Mouse (Mus musculus): ENCODE results near the gene Gp1ba. TPM values are rescaled to one million over a fixed set of nuclear protein-coding genes. Genes with fewer than 3 reads are reported as not detected.

Gene Gp1ba
- 0.16 and 0.21 TPM in 2 replicates for polyA plus RNA-seq (2015; fragmentation: Nextera tagmentation; extraction: Ambion mirVana)

DNA sequence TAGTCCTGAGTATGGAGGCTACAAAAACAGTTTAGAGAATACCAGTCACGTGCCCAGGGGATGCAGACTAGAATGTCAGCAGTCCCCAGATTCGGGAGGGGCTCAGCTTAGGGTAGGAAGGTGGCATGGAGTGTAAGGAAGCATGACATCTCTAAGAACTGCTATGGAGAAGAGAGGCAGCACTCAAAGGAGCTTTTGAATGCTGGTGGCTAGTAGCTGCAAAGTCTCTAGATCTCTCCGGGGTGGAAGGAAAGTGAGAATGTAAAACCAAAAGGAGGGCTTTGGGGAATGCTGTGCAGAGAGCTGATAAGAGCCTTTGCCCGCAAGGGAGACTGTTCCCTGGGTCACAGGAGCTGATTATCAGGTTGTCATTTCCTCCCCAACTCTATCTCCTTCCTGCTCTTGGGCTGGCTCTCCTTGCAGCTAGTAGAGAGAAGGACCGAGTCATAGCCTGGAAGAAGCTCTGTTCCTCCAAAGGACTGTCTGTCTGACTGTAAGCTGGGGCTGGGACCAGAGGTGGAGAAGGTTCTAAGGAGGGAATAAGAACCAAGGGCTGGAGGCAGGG is at the start of gene Gp1ba:
Gene Gp1ba (plus strand): TSS at position 409 of the 565 bp plus-strand sequence.
- Histone ChIP-seq H3K4me3 (no peak within 1 kb of the TSS), H3K4me1 (replicated peaks) (no peaks in the 10 kb centered on the region), H3K9ac (no peak within 1 kb of the TSS), H3K36me3 (peaks cover 14% of the 10 kb centered on the region), H3K9me3 (no peaks in the 10 kb centered on the region), H3K4me2 (no peak within 1 kb of the TSS), H3K27me3 (0 out of 2 replicates have a peak, but pooled peaks cover 3% of the 10 kb centered on the region), H3K27ac (no peak within 1 kb of the TSS)
- ATAC-seq (ENCODE audit: low FRiP score): no peak
- WGBS: 58% methylated on average over 5 of the region's 5 CpGs

DNA sequence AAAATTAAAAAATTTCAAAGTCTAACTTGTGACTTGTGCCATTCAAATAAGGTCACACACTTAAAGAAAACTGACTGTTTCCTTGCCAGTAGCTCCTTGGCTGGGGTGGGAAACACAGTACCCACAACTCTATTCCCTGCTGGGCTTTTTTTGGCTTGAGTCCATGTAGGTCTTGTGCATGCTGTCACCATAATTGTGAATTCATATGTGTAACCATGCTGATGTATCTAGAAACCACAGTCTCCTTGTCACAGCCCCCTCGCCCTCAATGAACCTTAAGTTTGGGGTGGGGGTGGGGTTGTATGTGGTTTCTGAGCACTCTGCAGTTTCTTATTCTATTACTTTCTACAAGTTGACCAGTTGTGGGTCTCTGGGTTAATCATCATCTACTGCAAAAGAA is 47.2 kb upstream of the Gp1ba start:
- Histone ChIP-seq H3K4me3 (no peak overlapping the region), H3K9ac (no peak overlapping the region), H3K27me3 (no peaks in the 10 kb centered on the region), H3K9me3 (no peaks in the 10 kb centered on the region), H3K27ac (no peak overlapping the region), H3K4me1 (replicated peaks) (peaks cover 18% of the 10 kb centered on the region), H3K36me3 (0 out of 2 replicates have a peak, but pooled peaks cover 4% of the 10 kb centered on the region), H3K4me2 (no peak overlapping the region)
- WGBS: 88% methylated on average over 1 of the region's 1 CpGs
- ATAC-seq (ENCODE audit: low FRiP score): no peak

DNA sequence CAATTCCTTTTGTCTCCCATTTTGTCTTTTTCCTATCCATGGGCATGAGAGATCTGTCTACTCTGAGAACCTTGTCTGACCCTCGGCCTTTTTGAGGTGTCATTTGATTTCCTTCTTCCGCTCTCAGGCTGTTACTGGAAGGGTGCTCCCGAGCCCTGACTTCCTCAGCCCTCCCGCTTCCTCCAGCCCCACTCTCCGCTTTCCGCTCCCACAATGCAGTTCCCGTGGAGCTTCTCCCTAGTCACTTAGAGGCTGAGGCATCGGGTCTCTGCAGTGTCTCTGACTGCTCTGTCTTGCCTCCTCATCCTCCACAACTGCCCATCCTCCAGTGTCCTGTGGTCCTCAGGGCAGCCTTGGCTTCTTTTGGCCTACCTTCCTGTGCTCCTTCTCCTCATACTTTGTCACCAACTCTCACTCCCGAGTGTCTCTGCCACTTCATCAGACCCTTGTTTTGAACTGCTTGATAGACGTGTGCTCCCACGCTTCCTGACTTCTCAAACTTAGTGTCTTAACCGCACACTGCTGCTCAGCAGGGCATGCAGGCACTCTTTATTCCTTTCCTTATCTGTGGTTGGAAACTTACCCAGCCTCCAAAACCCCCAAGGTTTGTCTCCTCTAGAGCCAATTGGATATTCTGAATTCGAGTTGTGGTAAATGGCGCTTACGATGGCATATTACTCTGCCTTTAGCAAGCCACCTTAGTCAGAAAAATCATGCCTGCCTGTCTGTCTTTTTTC is 44.5 kb upstream of the Gp1ba start:
- no peak overlapping the region for H3K4me2 ChIP-seq
- H3K9me3 ChIP-seq: no peaks in the 10 kb centered on the region
- no peak overlapping the region for H3K9ac ChIP-seq
- ATAC-seq (ENCODE audit: low FRiP score): no peak
- H3K27me3 ChIP-seq: no peaks in the 10 kb centered on the region
- H3K4me3 ChIP-seq: no peak overlapping the region
- H3K4me1 ChIP-seq (replicated peaks): peaks cover 21% of the 10 kb centered on the region
- H3K36me3 ChIP-seq: peaks cover 24% of the 10 kb centered on the region
- WGBS: 84% methylated on average over 15 of the region's 15 CpGs
- H3K27ac ChIP-seq: peak overlapping the region; percentile 9

DNA sequence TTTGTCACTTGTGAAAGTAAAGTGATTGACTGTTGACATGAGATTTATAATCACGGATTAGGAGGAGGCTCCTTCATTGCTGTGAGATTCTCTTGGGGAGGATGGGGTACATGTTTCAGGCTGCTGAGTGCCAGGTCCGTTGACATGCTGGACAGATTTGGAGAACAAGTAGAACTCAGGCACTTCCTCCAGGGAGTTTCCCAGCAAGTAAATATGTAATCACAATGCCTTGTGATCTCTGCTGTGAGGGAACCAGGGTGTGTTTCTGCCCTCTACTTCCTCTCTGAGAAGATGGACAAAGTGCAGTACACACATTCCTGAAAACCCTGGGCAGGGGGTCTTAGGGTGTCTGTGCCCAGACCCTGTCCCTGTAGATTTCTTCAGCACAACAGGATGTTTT is 43.3 kb upstream of the Gp1ba start:
- no peaks in the 10 kb centered on the region for H3K27me3 ChIP-seq
- no peak for ATAC-seq (ENCODE audit: low FRiP score)
- H3K4me2 ChIP-seq: no peak overlapping the region
- peaks cover 33% of the 10 kb centered on the region for H3K36me3 ChIP-seq
- WGBS: 75% methylated on average over 2 of the region's 2 CpGs
- H3K9ac ChIP-seq: 0 out of 2 replicates have a peak overlapping the region, but pooled peaks have one; percentile 1
- peaks cover 21% of the 10 kb centered on the region for H3K4me1 ChIP-seq (replicated peaks)
- no peak overlapping the region for H3K4me3 ChIP-seq
- 0 out of 2 replicates have a peak overlapping the region, but pooled peaks have one; percentile 14 for H3K27ac ChIP-seq
- H3K9me3 ChIP-seq: no peaks in the 10 kb centered on the region

DNA sequence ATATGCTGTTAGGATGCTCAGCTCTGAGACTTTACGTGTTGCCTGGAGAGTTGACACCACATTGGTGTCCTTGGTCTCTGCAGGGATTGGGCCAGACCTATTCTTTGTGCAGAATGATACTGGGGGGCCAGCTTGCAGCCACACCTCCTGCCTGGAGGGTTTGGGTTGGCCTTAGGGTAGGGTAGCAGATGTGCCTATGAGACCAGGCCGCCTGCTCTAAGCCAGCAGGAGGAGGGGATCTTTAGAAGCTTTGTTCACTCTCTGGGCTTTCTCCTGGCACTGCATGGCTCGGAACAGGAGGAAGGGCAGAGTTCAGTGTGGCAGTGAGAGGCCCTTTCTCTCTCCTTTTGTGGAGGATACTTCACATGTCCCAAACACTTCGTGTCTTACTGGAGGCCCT is 42.8 kb upstream of the Gp1ba start:
- 0 out of 2 replicates have a peak overlapping the region, but pooled peaks have one; percentile 1 for H3K9ac ChIP-seq
- peaks cover 33% of the 10 kb centered on the region for H3K36me3 ChIP-seq
- peak; percentile 28; the same call in 1 of the 2 replicates for ATAC-seq (ENCODE audit: low FRiP score)
- H3K4me2 ChIP-seq: no peak overlapping the region
- 37% methylated on average over 4 of the region's 4 CpGs for WGBS
- H3K27ac ChIP-seq: peak overlapping the region; percentile 70
- H3K4me1 ChIP-seq (replicated peaks): peaks cover 21% of the 10 kb centered on the region
- H3K9me3 ChIP-seq: no peaks in the 10 kb centered on the region
- no peaks in the 10 kb centered on the region for H3K27me3 ChIP-seq
- H3K4me3 ChIP-seq: no peak overlapping the region

DNA sequence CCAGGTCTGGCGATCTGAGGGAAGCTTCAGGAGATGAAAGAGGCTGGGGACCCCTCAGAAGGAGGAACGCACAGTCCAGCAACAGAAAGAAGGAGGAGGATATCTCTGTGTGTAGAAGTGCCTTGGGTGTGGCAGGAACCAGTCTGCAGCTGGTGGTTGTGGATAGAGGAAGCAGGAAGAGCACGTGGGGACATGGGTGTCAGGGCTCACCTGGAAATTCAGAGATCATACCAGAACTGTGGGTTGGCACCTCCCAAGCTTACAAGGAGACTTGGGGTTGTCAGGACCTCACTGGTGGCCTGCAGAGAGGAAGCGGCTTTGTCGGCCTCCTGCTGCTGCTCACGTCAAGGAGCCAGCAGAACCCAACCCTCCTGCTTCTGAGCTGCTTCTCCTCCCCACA is 41.6 kb upstream of the Gp1ba start:
- Histone ChIP-seq H3K9me3 (no peaks in the 10 kb centered on the region), H3K27me3 (no peaks in the 10 kb centered on the region), H3K4me2 (no peak overlapping the region), H3K36me3 (peaks cover 44% of the 10 kb centered on the region), H3K27ac (no peak overlapping the region), H3K4me3 (no peak overlapping the region), H3K4me1 (replicated peaks) (peaks cover 18% of the 10 kb centered on the region), H3K9ac (no peak overlapping the region)
- WGBS: 85% methylated on average over 6 of the region's 6 CpGs
- no peak for ATAC-seq (ENCODE audit: low FRiP score)

DNA sequence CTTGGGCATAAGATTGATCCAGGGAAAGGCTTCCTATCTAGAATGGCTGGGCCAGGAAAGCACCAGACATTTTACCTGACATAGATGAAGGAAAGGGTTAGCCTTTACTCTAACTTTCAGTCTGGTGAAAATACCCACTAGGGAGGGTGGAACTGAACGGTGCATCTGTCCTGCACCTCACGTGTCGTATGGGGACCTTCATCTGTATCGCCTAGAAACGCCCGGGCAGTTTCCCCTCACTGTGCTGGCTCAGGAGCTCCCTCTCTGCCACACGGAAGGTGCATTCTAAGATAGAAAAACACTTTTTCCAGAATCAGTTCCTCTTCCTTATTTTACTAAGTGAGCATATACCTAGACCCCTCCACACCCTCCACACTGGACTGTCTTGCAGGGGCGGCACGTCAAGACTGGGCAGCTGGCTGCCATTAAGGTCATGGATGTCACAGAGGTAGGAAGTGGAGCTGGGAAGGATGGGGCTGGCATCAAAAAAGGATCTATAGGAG is 40.4 kb upstream of the Gp1ba start:
- Histone ChIP-seq H3K27ac (no peak overlapping the region), H3K9me3 (no peaks in the 10 kb centered on the region), H3K27me3 (no peaks in the 10 kb centered on the region), H3K4me2 (no peak overlapping the region), H3K4me3 (no peak overlapping the region), H3K36me3 (peaks cover 54% of the 10 kb centered on the region), H3K9ac (no peak overlapping the region), H3K4me1 (replicated peaks) (peaks cover 18% of the 10 kb centered on the region)
- ATAC-seq (ENCODE audit: low FRiP score): no peak
- WGBS: 93% methylated on average over 9 of the region's 9 CpGs

DNA sequence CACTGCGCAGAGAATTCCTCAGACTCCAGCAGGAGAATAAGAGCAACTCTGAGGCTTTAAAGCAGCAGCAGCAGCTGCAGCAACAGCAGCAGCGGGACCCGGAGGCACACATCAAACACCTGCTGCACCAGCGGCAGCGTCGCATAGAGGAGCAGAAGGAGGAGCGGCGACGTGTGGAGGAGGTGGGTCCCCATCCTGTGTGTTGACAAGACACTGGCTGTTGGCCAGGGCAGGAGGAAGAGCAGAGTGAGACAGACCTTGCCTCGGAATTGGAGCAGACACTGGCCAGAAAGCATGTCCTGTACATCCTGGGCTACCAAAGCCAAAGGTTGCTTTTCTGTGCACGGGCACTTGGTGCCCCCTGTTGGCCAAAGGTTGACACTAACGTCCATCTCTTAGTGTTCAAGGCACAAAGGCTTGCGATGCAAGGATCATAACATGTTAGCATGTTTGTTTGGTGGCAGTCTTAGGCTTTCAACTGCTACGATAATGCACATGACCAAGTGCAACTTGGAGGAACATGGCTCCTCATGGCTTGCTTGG is 33.8 kb upstream of the Gp1ba start:
- Histone ChIP-seq H3K4me1 (replicated peaks) (no peaks in the 10 kb centered on the region), H3K9me3 (no peaks in the 10 kb centered on the region), H3K27ac (no peak overlapping the region), H3K9ac (no peak overlapping the region), H3K4me2 (no peak overlapping the region), H3K27me3 (no peaks in the 10 kb centered on the region), H3K36me3 (peaks cover 89% of the 10 kb centered on the region), H3K4me3 (no peak overlapping the region)
- ATAC-seq (ENCODE audit: low FRiP score): no peak
- WGBS: 57% methylated on average over 14 of the region's 14 CpGs

DNA sequence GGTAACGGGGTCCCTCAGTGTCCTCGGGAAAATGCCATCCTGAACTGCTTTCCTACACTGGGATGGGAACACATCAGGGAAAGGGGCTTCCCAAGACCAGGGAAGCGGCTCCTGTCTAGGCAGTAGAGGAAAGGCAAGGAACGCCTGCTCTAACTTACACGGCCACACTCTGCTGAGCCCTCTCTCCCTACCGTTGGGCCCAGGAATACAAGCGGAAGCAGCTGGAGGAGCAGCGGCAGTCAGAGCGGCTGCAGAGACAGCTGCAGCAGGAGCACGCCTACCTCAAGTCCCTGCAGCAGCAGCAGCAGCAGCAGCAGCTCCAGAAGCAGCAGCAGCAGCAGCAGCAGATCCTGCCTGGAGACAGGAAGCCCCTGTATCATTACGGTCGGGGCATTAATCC is 32.2 kb upstream of the Gp1ba start:
- Histone ChIP-seq H3K36me3 (peaks cover 97% of the 10 kb centered on the region), H3K4me3 (no peak overlapping the region), H3K27ac (no peak overlapping the region), H3K4me2 (no peak overlapping the region), H3K4me1 (replicated peaks) (no peaks in the 10 kb centered on the region), H3K27me3 (no peaks in the 10 kb centered on the region), H3K9ac (no peak overlapping the region), H3K9me3 (no peaks in the 10 kb centered on the region)
- ATAC-seq (ENCODE audit: low FRiP score): no peak
- WGBS: 78% methylated on average over 12 of the region's 12 CpGs

DNA sequence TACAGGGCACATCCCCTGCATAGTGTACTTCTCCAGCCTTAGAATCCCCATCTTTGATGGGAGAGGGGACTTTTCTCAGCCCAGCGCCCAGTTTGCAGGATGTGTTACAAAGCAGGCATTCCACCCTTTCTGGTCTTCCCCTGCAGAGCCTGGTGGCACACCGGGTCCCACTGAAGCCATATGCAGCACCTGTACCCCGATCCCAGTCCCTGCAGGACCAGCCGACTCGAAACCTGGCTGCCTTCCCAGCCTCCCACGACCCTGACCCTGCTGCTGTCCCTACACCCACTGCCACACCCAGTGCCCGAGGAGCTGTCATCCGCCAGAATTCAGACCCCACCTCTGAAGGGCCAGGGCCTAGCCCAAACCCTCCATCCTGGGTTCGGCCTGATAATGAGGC is 31.3 kb upstream of the Gp1ba start:
- no peaks in the 10 kb centered on the region for H3K9me3 ChIP-seq

DNA sequence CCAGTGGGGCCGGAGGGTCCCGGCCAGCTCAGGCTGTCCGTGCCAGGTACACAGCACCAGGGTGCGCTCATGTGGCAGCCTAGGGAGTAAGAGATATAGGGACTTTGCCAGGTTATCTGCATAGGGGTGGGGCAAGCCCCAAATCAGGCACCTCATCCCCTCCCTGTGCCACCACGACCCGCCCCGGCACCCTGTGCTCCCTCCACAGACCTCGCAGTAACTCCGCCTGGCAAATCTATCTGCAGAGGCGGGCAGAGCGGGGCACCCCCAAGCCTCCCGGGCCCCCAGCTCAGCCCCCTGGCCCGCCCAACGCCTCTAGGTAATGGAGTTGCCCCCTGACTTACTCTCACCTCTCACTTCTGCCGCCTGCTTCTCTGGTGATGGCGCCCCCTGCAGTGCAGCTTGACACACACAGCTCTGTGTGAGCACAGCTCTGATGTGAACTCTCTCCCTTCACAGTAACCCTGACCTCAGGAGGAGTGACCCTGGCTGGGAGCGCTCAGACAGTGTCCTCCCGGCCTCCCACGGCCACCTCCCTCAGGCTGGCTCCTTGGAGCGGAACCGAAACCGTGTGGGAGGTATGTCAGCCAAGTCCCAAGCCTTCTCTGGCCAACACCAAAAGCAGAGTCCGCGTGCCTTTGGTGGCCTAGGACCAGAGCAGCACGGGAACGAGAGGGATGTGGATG is 30.4 kb upstream of the Gp1ba start:
- no peak for ATAC-seq (ENCODE audit: low FRiP score)
- WGBS: 88% methylated on average over 26 of the region's 26 CpGs
- H3K27ac ChIP-seq: no peak overlapping the region
- no peak overlapping the region for H3K9ac ChIP-seq
- peaks cover 99% of the 10 kb centered on the region for H3K36me3 ChIP-seq
- no peaks in the 10 kb centered on the region for H3K9me3 ChIP-seq
- no peak overlapping the region for H3K4me2 ChIP-seq
- H3K27me3 ChIP-seq: no peaks in the 10 kb centered on the region
- no peaks in the 10 kb centered on the region for H3K4me1 ChIP-seq (replicated peaks)
- no peak overlapping the region for H3K4me3 ChIP-seq

More for the DNA sequence above, 31.3 kb upstream of the Gp1ba start:
- no peak for ATAC-seq (ENCODE audit: low FRiP score)
- no peaks in the 10 kb centered on the region for H3K27me3 ChIP-seq
- H3K4me2 ChIP-seq: no peak overlapping the region
- no peak overlapping the region for H3K27ac ChIP-seq
- H3K4me1 ChIP-seq (replicated peaks): no peaks in the 10 kb centered on the region
- no peak overlapping the region for H3K9ac ChIP-seq
- WGBS: 95% methylated on average over 9 of the region's 9 CpGs
- peaks cover 98% of the 10 kb centered on the region for H3K36me3 ChIP-seq
- H3K4me3 ChIP-seq: no peak overlapping the region

DNA sequence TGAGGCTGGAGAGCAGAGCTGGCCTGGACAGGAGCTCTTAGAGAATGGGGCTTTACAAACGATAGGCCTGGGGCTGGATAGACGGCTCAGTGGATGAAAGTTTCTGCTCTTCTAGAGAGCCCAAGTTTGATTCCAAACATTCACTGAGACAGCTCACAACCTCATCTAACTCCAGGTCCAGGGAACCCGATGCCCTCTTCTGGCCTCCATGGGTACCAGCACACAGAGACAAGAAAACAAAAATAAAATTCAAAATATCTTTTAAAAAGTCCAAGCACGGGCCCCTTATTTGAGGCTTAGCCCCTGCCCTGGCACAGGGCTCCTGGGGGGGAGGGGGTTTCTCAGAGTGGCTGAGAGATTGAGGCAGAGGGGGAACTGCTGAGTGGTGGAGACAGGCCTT is 28.2 kb upstream of the Gp1ba start:
- no peak overlapping the region for H3K4me3 ChIP-seq
- H3K27me3 ChIP-seq: peaks cover 15% of the 10 kb centered on the region
- 87% methylated on average over 4 of the region's 4 CpGs for WGBS
- no peak for ATAC-seq (ENCODE audit: low FRiP score)
- H3K36me3 ChIP-seq: peaks cover 77% of the 10 kb centered on the region
- H3K9ac ChIP-seq: no peak overlapping the region
- no peaks in the 10 kb centered on the region for H3K9me3 ChIP-seq
- peaks cover 12% of the 10 kb centered on the region for H3K4me1 ChIP-seq (replicated peaks)
- no peak overlapping the region for H3K4me2 ChIP-seq
- no peak overlapping the region for H3K27ac ChIP-seq
